Mouse (Mus musculus): Measurements from ENCODE around the gene Vkorc1l1. TPM values are rescaled to one million over a fixed set of nuclear protein-coding genes. Genes with fewer than 3 reads are reported as not detected.
A peak's percentile ranks its signal among the peaks of the same experiment; 100 is the strongest.

The Vkorc1l1 gene
- polyA plus RNA-seq, 1 experiment from 2014 or later = 29.8 TPM

GRCm38 (mm10) chr5:129989376-129989775 is 47.6 kb downstream of the Vkorc1l1 start:
- Histone ChIP-seq H3K36me3 (peaks cover 71% of the 10 kb centered on the region), H3K4me2 (no peak overlapping the region), H3K27me3 (replicated peaks) (no peaks in the 10 kb centered on the region), H3K9me3 (replicated peaks) (no peaks in the 10 kb centered on the region), H3K4me3 (no peak overlapping the region), H3K27ac (peak overlapping the region; percentile 2; the same call in 1 of the 2 replicates), H3K9ac (no peak overlapping the region), H3K4me1 (peaks cover 36% of the 10 kb centered on the region)
- WGBS (ENCODE audit: insufficient replicate concordance) = 87% methylated on average over 13 of the region's 13 CpGs
- ATAC-seq = no peak

GRCm38 (mm10) chr5:129991898-129992297 is 50.1 kb downstream of the Vkorc1l1 start:
- H3K9ac ChIP-seq = no peak overlapping the region
- peak overlapping the region; percentile 43 for H3K4me2 ChIP-seq
- peak; percentile 91 for ATAC-seq
- peaks cover 76% of the 10 kb centered on the region for H3K36me3 ChIP-seq
- H3K4me1 ChIP-seq = peaks cover 36% of the 10 kb centered on the region
- H3K27me3 ChIP-seq (replicated peaks) = no peaks in the 10 kb centered on the region
- no peaks in the 10 kb centered on the region for H3K9me3 ChIP-seq (replicated peaks)
- WGBS (ENCODE audit: insufficient replicate concordance) = 49% methylated on average over 5 of the region's 5 CpGs
- 0 out of 2 replicates have a peak overlapping the region, but pooled peaks have one; percentile 14 for H3K4me3 ChIP-seq
- H3K27ac ChIP-seq = peak overlapping the region; percentile 78

- WGBS (ENCODE audit: insufficient replicate concordance) = 70% methylated on average over 14 of the region's 14 CpGs
These were observed 51.6 kb downstream of the Vkorc1l1 start for GRCm38 (mm10) chr5:129993374-129993773.

GRCm38 (mm10) chr5:129994989-129995388 is 53.2 kb downstream of the Vkorc1l1 start:
- Histone ChIP-seq H3K36me3 (peaks cover 77% of the 10 kb centered on the region), H3K27me3 (replicated peaks) (no peaks in the 10 kb centered on the region), H3K27ac (no peak overlapping the region; the same call in 1 of the 2 replicates), H3K4me1 (peaks cover 41% of the 10 kb centered on the region), H3K4me2 (no peak overlapping the region), H3K9me3 (replicated peaks) (no peaks in the 10 kb centered on the region), H3K4me3 (no peak overlapping the region), H3K9ac (no peak overlapping the region)
- ATAC-seq = no peak
- 84% methylated on average over 7 of the region's 7 CpGs for WGBS (ENCODE audit: insufficient replicate concordance)

More at GRCm38 (mm10) chr5:129993374-129993773, 51.6 kb downstream of the Vkorc1l1 start:
- ATAC-seq = peak; percentile 67
- H3K9me3 ChIP-seq (replicated peaks) = no peaks in the 10 kb centered on the region
- H3K4me2 ChIP-seq = peak overlapping the region; percentile 43
- H3K27me3 ChIP-seq (replicated peaks) = no peaks in the 10 kb centered on the region
- H3K36me3 ChIP-seq = peaks cover 79% of the 10 kb centered on the region
- peak overlapping the region; percentile 28 for H3K4me3 ChIP-seq
- peak overlapping the region; percentile 85 for H3K27ac ChIP-seq
- H3K4me1 ChIP-seq = peaks cover 38% of the 10 kb centered on the region
- peak overlapping the region; percentile 53 for H3K9ac ChIP-seq

- H3K4me3 ChIP-seq = no peak overlapping the region
- no peak overlapping the region for H3K4me2 ChIP-seq
- H3K4me1 ChIP-seq = peaks cover 42% of the 10 kb centered on the region
- peak overlapping the region; percentile 25 for H3K27ac ChIP-seq
- H3K27me3 ChIP-seq (replicated peaks) = no peaks in the 10 kb centered on the region
- ATAC-seq = no peak
- H3K9ac ChIP-seq = no peak overlapping the region
- H3K36me3 ChIP-seq = peaks cover 71% of the 10 kb centered on the region
- H3K9me3 ChIP-seq (replicated peaks) = no peaks in the 10 kb centered on the region
- 78% methylated on average over 19 of the region's 19 CpGs for WGBS (ENCODE audit: insufficient replicate concordance)
These were observed 55.9 kb downstream of the Vkorc1l1 start for GRCm38 (mm10) chr5:129997700-129998099.

GRCm38 (mm10) chr5:129999097-129999496 is 57.3 kb downstream of the Vkorc1l1 start:
- no peak for ATAC-seq
- Histone ChIP-seq H3K27me3 (replicated peaks) (no peaks in the 10 kb centered on the region), H3K4me3 (no peak overlapping the region), H3K27ac (no peak overlapping the region), H3K36me3 (peaks cover 57% of the 10 kb centered on the region), H3K4me2 (no peak overlapping the region), H3K4me1 (peaks cover 38% of the 10 kb centered on the region), H3K9ac (no peak overlapping the region), H3K9me3 (replicated peaks) (no peaks in the 10 kb centered on the region)
- WGBS (ENCODE audit: insufficient replicate concordance) = 56% methylated on average over 4 of the region's 4 CpGs

GRCm38 (mm10) chr5:130000735-130001134 is 59.0 kb downstream of the Vkorc1l1 start:
- H3K4me1 ChIP-seq = peaks cover 38% of the 10 kb centered on the region
- H3K27me3 ChIP-seq (replicated peaks) = no peaks in the 10 kb centered on the region
- WGBS (ENCODE audit: insufficient replicate concordance) = 76% methylated on average over 12 of the region's 12 CpGs
- H3K4me2 ChIP-seq = peak overlapping the region; percentile 77
- peak overlapping the region; percentile 33; the same call in 1 of the 2 replicates for H3K27ac ChIP-seq
- no peak for ATAC-seq
- H3K36me3 ChIP-seq = peaks cover 48% of the 10 kb centered on the region
- H3K9me3 ChIP-seq (replicated peaks) = no peaks in the 10 kb centered on the region
- H3K9ac ChIP-seq = no peak overlapping the region
- no peak overlapping the region for H3K4me3 ChIP-seq

- Histone ChIP-seq H3K27ac (peak overlapping the region; percentile 33), H3K9ac (peak overlapping the region; percentile 82), H3K4me3 (peak overlapping the region; percentile 73), H3K4me1 (peaks cover 38% of the 10 kb centered on the region), H3K9me3 (replicated peaks) (no peaks in the 10 kb centered on the region), H3K36me3 (peaks cover 40% of the 10 kb centered on the region), H3K4me2 (peak overlapping the region; percentile 77), H3K27me3 (replicated peaks) (no peaks in the 10 kb centered on the region)
- ATAC-seq = no peak
- WGBS (ENCODE audit: insufficient replicate concordance) = 24% methylated on average over 5 of the region's 5 CpGs
These were observed 59.7 kb downstream of the Vkorc1l1 start for GRCm38 (mm10) chr5:130001356-130001987.

GRCm38 (mm10) chr5:130002301-130003146 is 60.8 kb downstream of the Vkorc1l1 start, which contains the start of gene Gusb:
Gusb (minus strand) TSS chr5:130003049.
- Histone ChIP-seq H3K4me1 (peaks cover 38% of the 10 kb centered on the region), H3K27me3 (replicated peaks) (no peaks in the 10 kb centered on the region), H3K4me3 (peak within 1 kb of the TSS; percentile 73), H3K9ac (peak within 1 kb of the TSS; percentile 82), H3K27ac (peak within 1 kb of the TSS; percentile 79), H3K9me3 (replicated peaks) (no peaks in the 10 kb centered on the region), H3K36me3 (peaks cover 30% of the 10 kb centered on the region), H3K4me2 (peak within 1 kb of the TSS; percentile 77)
- WGBS (ENCODE audit: insufficient replicate concordance) = under 1% methylated on average over 39 of the region's 39 CpGs
- peak; percentile 83 for ATAC-seq

- 51% methylated on average over 7 of the region's 7 CpGs for WGBS (ENCODE audit: insufficient replicate concordance)
- Histone ChIP-seq H3K9ac (peak overlapping the region; percentile 82), H3K36me3 (peaks cover 23% of the 10 kb centered on the region), H3K4me3 (peak overlapping the region; percentile 73), H3K27me3 (replicated peaks) (no peaks in the 10 kb centered on the region), H3K4me2 (peak overlapping the region; percentile 77), H3K4me1 (peaks cover 34% of the 10 kb centered on the region), H3K9me3 (replicated peaks) (no peaks in the 10 kb centered on the region), H3K27ac (peak overlapping the region; percentile 79)
- no peak for ATAC-seq
These were observed 61.5 kb downstream of the Vkorc1l1 start for GRCm38 (mm10) chr5:130003229-130003628.

GRCm38 (mm10) chr5:130007344-130007743 is 65.6 kb downstream of the Vkorc1l1 start:
- Histone ChIP-seq H3K9ac (no peak overlapping the region), H3K9me3 (replicated peaks) (peaks cover 15% of the 10 kb centered on the region), H3K4me1 (peaks cover 14% of the 10 kb centered on the region), H3K4me3 (no peak overlapping the region), H3K36me3 (peaks cover 23% of the 10 kb centered on the region), H3K27ac (no peak overlapping the region), H3K27me3 (replicated peaks) (no peaks in the 10 kb centered on the region), H3K4me2 (no peak overlapping the region)
- no peak for ATAC-seq
- WGBS (ENCODE audit: insufficient replicate concordance) = 69% methylated on average over 1 of the region's 1 CpGs

GRCm38 (mm10) chr5:130008034-130008590 is 66.3 kb downstream of the Vkorc1l1 start:
- H3K4me1 ChIP-seq = peaks cover 13% of the 10 kb centered on the region
- ATAC-seq = no peak

More at GRCm38 (mm10) chr5:130008034-130008590, 66.3 kb downstream of the Vkorc1l1 start:
- peaks cover 30% of the 10 kb centered on the region for H3K36me3 ChIP-seq
- no peak overlapping the region for H3K4me3 ChIP-seq
- H3K9me3 ChIP-seq (replicated peaks) = peaks cover 15% of the 10 kb centered on the region
- no peak overlapping the region for H3K4me2 ChIP-seq
- 64% methylated on average over 6 of the region's 6 CpGs for WGBS (ENCODE audit: insufficient replicate concordance)
- no peak overlapping the region for H3K27ac ChIP-seq
- no peak overlapping the region for H3K9ac ChIP-seq
- no peaks in the 10 kb centered on the region for H3K27me3 ChIP-seq (replicated peaks)

Data from liver, embryonic 12.5 days (tissue).